Mouse (Mus musculus): ENCODE results near the gene Elp4. TPM values are rescaled to one million over a fixed set of nuclear protein-coding genes. Genes with fewer than 3 reads are reported as not detected.

Elp4 gene
- polyA plus RNA-seq, 1 experiment from 2014 or later, result 22.8 TPM

GRCm38 (mm10) chr2:105678306-105678705 lies 226.1 kb downstream of the Elp4 start:
- H3K36me3 ChIP-seq (ENCODE audit: insufficient read depth, low read length), result no peaks in the 10 kb centered on the region
- peaks cover 93% of the 10 kb centered on the region for H3K27me3 ChIP-seq (ENCODE audit: insufficient read depth, low read length)
- no peak overlapping the region for H3K4me3 ChIP-seq (replicated peaks; ENCODE audit: low read depth, low read length)
- TF ChIP-seq CTCF (IDR thresholded peaks at IDR 0.05; ENCODE audit: low read depth), result no peak
- DNase-seq (ENCODE audit: low spot score), result no peak
- WGBS, result 5% methylated on average over 4 of the region's 4 CpGs
- no peak for ATAC-seq (replicated peaks; ENCODE audit: low FRiP score, low read depth)
- no peak overlapping the region for H3K27ac ChIP-seq
- no peak overlapping the region for H3K9ac ChIP-seq (ENCODE audit: low read depth, low read length)
- H3K4me1 ChIP-seq (replicated peaks; ENCODE audit: insufficient read depth, low read length), result peaks cover 10% of the 10 kb centered on the region; the same call in 1 of the 2 replicates
- H3K9me3 ChIP-seq (replicated peaks; ENCODE audit: low read length), result no peaks in the 10 kb centered on the region
- no peak overlapping the region for H3K4me2 ChIP-seq (ENCODE audit: low read length)

DNA sequence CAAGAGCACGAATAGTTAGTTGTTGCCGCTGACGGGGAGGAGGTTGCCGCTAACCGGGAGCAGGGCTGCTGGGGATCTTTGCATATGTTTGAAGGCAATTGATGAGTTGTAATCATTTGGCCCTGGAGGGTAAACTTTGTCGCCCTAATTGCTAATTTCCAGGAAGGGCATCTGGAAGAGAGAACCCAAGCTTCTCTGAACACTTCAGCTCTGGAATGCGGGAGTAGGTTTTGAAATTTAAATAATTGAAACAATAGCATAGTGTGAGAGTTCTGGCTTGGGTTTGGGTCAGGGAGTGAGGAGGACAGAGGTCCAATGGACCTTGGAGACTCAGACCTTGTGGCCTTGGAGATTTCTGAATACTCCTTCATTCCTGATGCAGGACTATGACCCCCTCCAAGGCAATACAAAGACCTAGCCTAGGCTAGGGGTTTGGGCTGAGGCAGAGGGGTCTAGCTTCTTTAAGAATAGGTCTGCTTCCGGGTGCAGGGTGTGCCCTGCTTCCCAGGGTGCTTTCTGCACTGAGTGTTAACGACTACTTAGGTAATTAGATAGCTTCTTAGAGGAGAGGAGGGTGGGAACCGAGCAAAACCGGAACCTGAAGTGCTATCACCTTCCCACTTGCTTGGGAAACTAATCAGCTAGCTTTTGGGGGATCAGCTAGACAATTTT lies 226.8 kb downstream of the Elp4 start:
- Histone ChIP-seq H3K27ac (no peak overlapping the region), H3K9ac (ENCODE audit: low read depth, low read length) (no peak overlapping the region), H3K9me3 (replicated peaks; ENCODE audit: low read length) (no peaks in the 10 kb centered on the region), H3K4me3 (replicated peaks; ENCODE audit: low read depth, low read length) (no peak overlapping the region), H3K4me2 (ENCODE audit: low read length) (no peak overlapping the region), H3K27me3 (ENCODE audit: insufficient read depth, low read length) (peaks cover 93% of the 10 kb centered on the region), H3K4me1 (replicated peaks; ENCODE audit: insufficient read depth, low read length) (peaks cover 10% of the 10 kb centered on the region; the same call in 1 of the 2 replicates), H3K36me3 (ENCODE audit: insufficient read depth, low read length) (no peaks in the 10 kb centered on the region)
- peak; percentile 5 for DNase-seq (ENCODE audit: low spot score)
- no peak for TF ChIP-seq CTCF (IDR thresholded peaks at IDR 0.05; ENCODE audit: low read depth)
- 2% methylated on average over 11 of the region's 11 CpGs for WGBS
- ATAC-seq (replicated peaks; ENCODE audit: low FRiP score, low read depth), result no peak

- H3K9me3 ChIP-seq (replicated peaks; ENCODE audit: low read length), result no peaks in the 10 kb centered on the region
- no peak overlapping the region for H3K4me3 ChIP-seq (replicated peaks; ENCODE audit: low read depth, low read length)
These were observed 227.4 kb downstream of the Elp4 start for GRCm38 (mm10) chr2:105676909-105677433.

GRCm38 (mm10) chr2:105676080-105676908 lies 228.1 kb downstream of the Elp4 start:
- 0 out of 2 replicates have a peak overlapping the region, but pooled peaks have one; percentile 24 for H3K9ac ChIP-seq (ENCODE audit: low read depth, low read length)
- DNase-seq (ENCODE audit: low spot score) (peak; percentile 46), ATAC-seq (replicated peaks; ENCODE audit: low FRiP score, low read depth) (0 out of 2 replicates have a peak, but pooled peaks have one; percentile 19)
- no peaks in the 10 kb centered on the region for H3K36me3 ChIP-seq (ENCODE audit: insufficient read depth, low read length)
- under 1% methylated on average over 75 of the region's 77 CpGs for WGBS
- no peak for TF ChIP-seq CTCF (IDR thresholded peaks at IDR 0.05; ENCODE audit: low read depth)
- H3K27me3 ChIP-seq (ENCODE audit: insufficient read depth, low read length), result peaks cover 89% of the 10 kb centered on the region
- no peak overlapping the region for H3K27ac ChIP-seq
- H3K9me3 ChIP-seq (replicated peaks; ENCODE audit: low read length), result no peaks in the 10 kb centered on the region
- peak overlapping the region; percentile 27 for H3K4me3 ChIP-seq (replicated peaks; ENCODE audit: low read depth, low read length)
- H3K4me2 ChIP-seq (ENCODE audit: low read length), result peak overlapping the region; percentile 50
- H3K4me1 ChIP-seq (replicated peaks; ENCODE audit: insufficient read depth, low read length), result peaks cover 10% of the 10 kb centered on the region; the same call in 1 of the 2 replicates

More at GRCm38 (mm10) chr2:105676909-105677433, 227.4 kb downstream of the Elp4 start:
- DNase-seq (ENCODE audit: low spot score), result peak; percentile 5
- no peak overlapping the region for H3K4me2 ChIP-seq (ENCODE audit: low read length)
- peaks cover 93% of the 10 kb centered on the region for H3K27me3 ChIP-seq (ENCODE audit: insufficient read depth, low read length)
- H3K36me3 ChIP-seq (ENCODE audit: insufficient read depth, low read length), result no peaks in the 10 kb centered on the region
- H3K9ac ChIP-seq (ENCODE audit: low read depth, low read length), result no peak overlapping the region
- TF ChIP-seq CTCF (IDR thresholded peaks at IDR 0.05; ENCODE audit: low read depth), result no peak
- under 1% methylated on average over 11 of the region's 11 CpGs for WGBS
- ATAC-seq (replicated peaks; ENCODE audit: low FRiP score, low read depth), result no peak
- peaks cover 10% of the 10 kb centered on the region; the same call in 1 of the 2 replicates for H3K4me1 ChIP-seq (replicated peaks; ENCODE audit: insufficient read depth, low read length)
- H3K27ac ChIP-seq, result no peak overlapping the region

DNA sequence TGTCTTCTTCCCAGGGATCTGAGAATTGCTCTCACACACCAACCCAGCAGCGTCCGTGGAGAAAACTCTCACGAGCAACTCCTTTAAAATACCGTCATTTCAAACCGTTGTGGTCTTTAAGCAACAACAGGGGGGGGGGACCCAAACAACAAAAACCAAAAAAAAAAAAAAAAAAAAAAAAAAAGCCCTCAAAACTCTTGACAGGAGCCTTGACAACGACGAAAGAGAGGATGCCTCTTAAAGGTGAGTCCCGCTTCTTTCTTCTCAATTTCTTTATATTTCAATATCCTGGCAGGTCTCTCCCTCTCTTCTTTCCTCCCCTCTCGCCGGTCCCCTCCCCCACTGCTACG lies 228.7 kb downstream of the Elp4 start:
- Histone ChIP-seq H3K4me1 (replicated peaks; ENCODE audit: insufficient read depth, low read length) (peaks cover 10% of the 10 kb centered on the region; the same call in 1 of the 2 replicates), H3K9ac (ENCODE audit: low read depth, low read length) (no peak overlapping the region), H3K27ac (no peak overlapping the region), H3K27me3 (ENCODE audit: insufficient read depth, low read length) (peaks cover 89% of the 10 kb centered on the region), H3K9me3 (replicated peaks; ENCODE audit: low read length) (no peaks in the 10 kb centered on the region), H3K4me2 (ENCODE audit: low read length) (peak overlapping the region; percentile 50), H3K36me3 (ENCODE audit: insufficient read depth, low read length) (no peaks in the 10 kb centered on the region), H3K4me3 (replicated peaks; ENCODE audit: low read depth, low read length) (peak overlapping the region; percentile 27)
- WGBS, result under 1% methylated on average over 11 of the region's 11 CpGs
- ATAC-seq (replicated peaks; ENCODE audit: low FRiP score, low read depth) (no peak), DNase-seq (ENCODE audit: low spot score) (no peak)
- no peak for TF ChIP-seq CTCF (IDR thresholded peaks at IDR 0.05; ENCODE audit: low read depth)

Data from kidney, postnatal 0 days (tissue).